Mouse (Mus musculus) liver, embryonic 14.5 days (tissue): ENCODE data around the gene Cds2.
A peak's percentile ranks its signal among the peaks of the same experiment; 100 is the strongest.

Source experiments
- CTCF ChIP-seq: IDR thresholded peaks from 2 replicates; pipeline ENCODE4 v1.5.1; 2016; ENCODE audit warnings: antibody characterized with exemption, low read depth, control low read depth
- EP300 ChIP-seq: IDR thresholded peaks from 2 replicates; pipeline ENCODE4 v1.6.1; 2016; ENCODE audit warnings: antibody characterized with exemption, low read depth

DNA sequence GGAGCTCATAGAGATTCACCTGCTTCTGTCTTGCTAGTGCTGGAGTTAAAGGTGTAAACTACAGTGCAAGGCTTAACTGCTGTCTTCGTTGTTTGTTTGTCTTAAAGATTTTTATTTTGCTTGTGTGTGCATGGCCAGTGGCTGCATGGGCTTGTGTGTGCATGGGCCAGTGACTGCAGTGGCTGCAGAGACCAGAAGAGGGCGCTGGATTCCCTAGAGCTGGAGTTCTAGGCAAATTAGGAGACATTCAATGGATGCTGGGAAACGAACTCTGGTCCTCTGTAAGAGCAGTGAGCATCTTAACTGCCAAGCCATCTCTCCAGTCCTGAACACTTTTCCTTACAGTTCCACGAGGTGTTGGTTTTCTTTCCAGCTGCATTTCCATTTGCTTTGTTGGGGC is 12.6 kb downstream of the Cds2 start:
- peak; percentile 63 for TF ChIP-seq CTCF
- no peak for TF ChIP-seq EP300
